22 mouse cellular contexts compared by ENCODE assay signal in genomic region chr16:35239318-35239965, GRCm38 (mm10).
DNase-seq lines count a peak whose midpoint lies in the region; ATAC-seq lines count a peak whose summit lies in the region.
"Had no signal": no experiment of that assay in that cellular context is flagged by ENCODE, and none has a peak within 500 bp of the region (broad histone marks: within the 10 kb centered on the region; RNA-seq: fewer than 3 reads in every experiment).

No protein-coding gene starts in this region.

- H3K27me3 ChIP-seq in forebrain, embryonic 16.5 days (replicated peaks; ENCODE audit: control insufficient read depth, insufficient read depth, low read length) = no peaks in the 10 kb centered on the region
- H3K27me3 ChIP-seq in forebrain, embryonic 10.5 days (ENCODE audit: poor library complexity, severe bottlenecking) = no peaks in the 10 kb centered on the region
- H3K27me3 ChIP-seq in hindbrain, embryonic 11.5 days (ENCODE audit: control insufficient read depth, insufficient read depth, low read length) = no peaks in the 10 kb centered on the region
- no peaks in the 10 kb centered on the region for H3K27me3 ChIP-seq in hindbrain, embryonic 16.5 days (replicated peaks; ENCODE audit: control insufficient read depth, insufficient read depth, low read length)
- no peaks in the 10 kb centered on the region for H3K27me3 ChIP-seq in midbrain, embryonic 14.5 days (ENCODE audit: control insufficient read depth, insufficient read depth, low read length)
- H3K27me3 ChIP-seq in kidney, embryonic 15.5 days = no peaks in the 10 kb centered on the region
- H3K27me3 ChIP-seq: limb, embryonic 13.5 days; liver, embryonic 12.5 days had no signal

- H3K36me3 ChIP-seq in forebrain, embryonic 16.5 days (ENCODE audit: control insufficient read depth, insufficient read depth) = no peaks in the 10 kb centered on the region
- no peaks in the 10 kb centered on the region for H3K36me3 ChIP-seq in forebrain, embryonic 10.5 days (replicated peaks)
- H3K36me3 ChIP-seq in hindbrain, embryonic 11.5 days (ENCODE audit: control insufficient read depth, insufficient read depth, low read length) = no peaks in the 10 kb centered on the region
- H3K36me3 ChIP-seq in hindbrain, embryonic 16.5 days (ENCODE audit: control insufficient read depth, insufficient read depth, low read length) = no peaks in the 10 kb centered on the region
- H3K36me3 ChIP-seq in midbrain, embryonic 14.5 days (ENCODE audit: control insufficient read depth, insufficient read depth, low read length) = no peaks in the 10 kb centered on the region
- H3K36me3 ChIP-seq in kidney, embryonic 15.5 days = no peaks in the 10 kb centered on the region
- H3K36me3 ChIP-seq: limb, embryonic 13.5 days; liver, embryonic 12.5 days; midbrain, embryonic 12.5 days had no signal

- WGBS in forebrain, embryonic 16.5 days = 43% methylated on average over 12 of the region's 12 CpGs
- WGBS in forebrain, embryonic 10.5 days = 81% methylated on average over 12 of the region's 12 CpGs
- 62% methylated on average over 12 of the region's 12 CpGs for WGBS in hindbrain, embryonic 11.5 days
- 45% methylated on average over 12 of the region's 12 CpGs for WGBS in hindbrain, embryonic 16.5 days
- WGBS in midbrain, embryonic 14.5 days = 22% methylated on average over 12 of the region's 12 CpGs
- 72% methylated on average over 12 of the region's 12 CpGs for WGBS in kidney, embryonic 15.5 days

- H3K4me1 ChIP-seq in forebrain, embryonic 16.5 days (replicated peaks; ENCODE audit: control insufficient read depth, insufficient read depth, low read length) = peaks cover 14% of the 10 kb centered on the region
- H3K4me1 ChIP-seq in forebrain, embryonic 10.5 days = no peaks in the 10 kb centered on the region
- peaks cover 6% of the 10 kb centered on the region; the same call in 1 of the 2 replicates for H3K4me1 ChIP-seq in hindbrain, embryonic 11.5 days (replicated peaks; ENCODE audit: control insufficient read depth, insufficient read depth, low read length)
- peaks cover 10% of the 10 kb centered on the region for H3K4me1 ChIP-seq in hindbrain, embryonic 16.5 days (ENCODE audit: control insufficient read depth, insufficient read depth, low read depth, low read length)
- peaks cover 20% of the 10 kb centered on the region for H3K4me1 ChIP-seq in midbrain, embryonic 14.5 days (ENCODE audit: control insufficient read depth, insufficient read depth, low read length)
- H3K4me1 ChIP-seq in kidney, embryonic 15.5 days = no peaks in the 10 kb centered on the region
- H3K4me1 ChIP-seq: liver, embryonic 12.5 days had no signal

- DNase-seq in forebrain, embryonic 10.5 days (ENCODE audit: extremely low spot score, low spot score) = no peak
- no peak for DNase-seq in hindbrain, embryonic 11.5 days (ENCODE audit: low spot score)
- peak; percentile 46 for DNase-seq in midbrain, embryonic 14.5 days
- DNase-seq in embryo, embryonic 11 days = no peak
- no peak for DNase-seq in frontal cortex, postnatal 25 days (ENCODE audit: low spot score in 2 of 2)
- DNase-seq: cerebellum, adult 2 months; cerebellum, postnatal 36 days; gastrocnemius, postnatal 36 days; kidney, adult 9 months; kidney, postnatal 25 days; lung, adult 18-20 months; lung, postnatal 10 days; thymus, adult 18-20 months; thymus, postnatal 36 days had no signal

- no peaks in the 10 kb centered on the region for H3K9me3 ChIP-seq in forebrain, embryonic 16.5 days (ENCODE audit: control insufficient read depth, low read length)
- no peaks in the 10 kb centered on the region for H3K9me3 ChIP-seq in forebrain, embryonic 10.5 days
- H3K9me3 ChIP-seq in hindbrain, embryonic 11.5 days (ENCODE audit: control insufficient read depth, low read length) = no peaks in the 10 kb centered on the region
- H3K9me3 ChIP-seq in hindbrain, embryonic 16.5 days (ENCODE audit: control insufficient read depth, low read length) = no peaks in the 10 kb centered on the region
- no peaks in the 10 kb centered on the region for H3K9me3 ChIP-seq in midbrain, embryonic 14.5 days (ENCODE audit: control insufficient read depth, low read length)
- no peaks in the 10 kb centered on the region for H3K9me3 ChIP-seq in kidney, embryonic 15.5 days (replicated peaks)
- H3K9me3 ChIP-seq: limb, embryonic 13.5 days; liver, embryonic 12.5 days; midbrain, embryonic 12.5 days had no signal

- no peak overlapping the region for H3K4me2 ChIP-seq in forebrain, embryonic 16.5 days (ENCODE audit: low read length)
- no peak overlapping the region for H3K4me2 ChIP-seq in hindbrain, embryonic 11.5 days (replicated peaks; ENCODE audit: low read depth, low read length)
- no peak overlapping the region for H3K4me2 ChIP-seq in hindbrain, embryonic 16.5 days (ENCODE audit: low read length)
- no peak overlapping the region for H3K4me2 ChIP-seq in midbrain, embryonic 14.5 days (ENCODE audit: low read length)
- H3K4me2 ChIP-seq in kidney, embryonic 15.5 days = no peak overlapping the region
- H3K4me2 ChIP-seq: limb, embryonic 13.5 days; liver, embryonic 12.5 days; midbrain, embryonic 12.5 days had no signal

- no peak overlapping the region for H3K9ac ChIP-seq in forebrain, embryonic 16.5 days (replicated peaks; ENCODE audit: low read depth, low read length)
- H3K9ac ChIP-seq in hindbrain, embryonic 11.5 days (ENCODE audit: low read depth, low read length) = peak overlapping the region; percentile 28
- no peak overlapping the region for H3K9ac ChIP-seq in hindbrain, embryonic 16.5 days (ENCODE audit: low read depth, low read length)
- H3K9ac ChIP-seq in midbrain, embryonic 14.5 days (replicated peaks; ENCODE audit: low read length) = no peak overlapping the region
- H3K9ac ChIP-seq in kidney, embryonic 15.5 days = no peak overlapping the region
- H3K9ac ChIP-seq: limb, embryonic 13.5 days; liver, embryonic 12.5 days; midbrain, embryonic 12.5 days had no signal

- no peak overlapping the region for H3K4me3 ChIP-seq in forebrain, embryonic 16.5 days (replicated peaks; ENCODE audit: low read length)
- H3K4me3 ChIP-seq in forebrain, embryonic 10.5 days = no peak overlapping the region
- H3K4me3 ChIP-seq in hindbrain, embryonic 11.5 days (ENCODE audit: low read depth, low read length) = no peak overlapping the region
- H3K4me3 ChIP-seq in hindbrain, embryonic 16.5 days (ENCODE audit: low read length) = no peak overlapping the region
- H3K4me3 ChIP-seq in midbrain, embryonic 14.5 days (replicated peaks; ENCODE audit: low read depth, low read length) = no peak overlapping the region
- no peak overlapping the region for H3K4me3 ChIP-seq in kidney, embryonic 15.5 days (replicated peaks)
- H3K4me3 ChIP-seq: limb, embryonic 13.5 days; liver, embryonic 12.5 days; midbrain, embryonic 12.5 days had no signal

- H3K27ac ChIP-seq in forebrain, embryonic 16.5 days (ENCODE audit: low read length) = no peak overlapping the region
- H3K27ac ChIP-seq in forebrain, embryonic 10.5 days = no peak overlapping the region
- H3K27ac ChIP-seq in hindbrain, embryonic 11.5 days (ENCODE audit: low read depth, low read length) = no peak overlapping the region
- H3K27ac ChIP-seq in hindbrain, embryonic 16.5 days (ENCODE audit: low read depth, low read length) = no peak overlapping the region
- H3K27ac ChIP-seq in midbrain, embryonic 14.5 days (replicated peaks; ENCODE audit: low read depth, low read length) = no peak overlapping the region
- H3K27ac ChIP-seq in kidney, embryonic 15.5 days = no peak overlapping the region
- H3K27ac ChIP-seq: limb, embryonic 13.5 days; liver, embryonic 12.5 days; midbrain, embryonic 12.5 days had no signal

- peak; percentile 63; the same call in 1 of the 2 replicates for ATAC-seq in forebrain, embryonic 16.5 days
- no peak for ATAC-seq in hindbrain, embryonic 11.5 days (ENCODE audit: low FRiP score)
- peak; percentile 26; the same call in 1 of the 2 replicates for ATAC-seq in hindbrain, embryonic 16.5 days
- ATAC-seq in midbrain, embryonic 14.5 days (ENCODE audit: low FRiP score, low TSS enrichment) = no peak
- ATAC-seq in kidney, embryonic 15.5 days (replicated peaks; ENCODE audit: low FRiP score) = no peak
- ATAC-seq: inflammation-experienced regulatory T-cells, adult 6 months; liver, embryonic 12.5 days; Patski had no signal

Comparison
In these comparisons a context has a peak if more than half of its experiments do, and no peak if none do; other contexts are left out.
1. ATAC-seq: peak in forebrain, embryonic 16.5 days (single experiment) and hindbrain, embryonic 16.5 days (single experiment); none in hindbrain, embryonic 11.5 days (single experiment), midbrain, embryonic 14.5 days (single experiment) and kidney, embryonic 15.5 days (single experiment).